Mouse (Mus musculus) limb, embryonic 12.5 days (tissue): ENCODE data around the gene Tmprss12. TPM values are rescaled to one million over a fixed set of nuclear protein-coding genes. Genes with fewer than 3 reads are reported as not detected.
"Not testable (repeated sequence)": the region's sequence is repeated elsewhere in the genome, so short reads cannot be mapped to it uniquely, and the experiment has no call there.

Experiments
- ATAC-seq: fragments of 200-750 bp; cut with Nextera tagmentation; 2 replicates; pipeline ENCODE4 v1.8.0; 2017; ENCODE audit warnings: low read depth, moderate TSS enrichment; ENCODE audit not compliant: insufficient number of reproducible peaks, insufficient read depth, low FRiP score, low TSS enrichment
- H3K27ac ChIP-seq: fragments of 300-500 bp; sonication (generic); 2 replicates; pipeline ENCODE4 v1.5.1; 2016; ENCODE audit warnings: mild to moderate bottlenecking, moderate library complexity
- H3K27me3 ChIP-seq: fragments of 300-500 bp; sonication (generic); 2 replicates; pipeline ENCODE4 v1.6.1; 2016; ENCODE audit warnings: mild to moderate bottlenecking, moderate library complexity
- H3K36me3 ChIP-seq: fragments of 300-500 bp; sonication (generic); 2 replicates; pipeline ENCODE4 v1.6.1; 2016; ENCODE audit warnings: mild to moderate bottlenecking, moderate library complexity
- H3K4me1 ChIP-seq: fragments of 300-500 bp; sonication (generic); replicated peaks from 2 replicates; pipeline ENCODE4 v1.6.1; 2016
- H3K4me2 ChIP-seq: fragments of 300-500 bp; sonication (generic); 2 replicates; pipeline ENCODE4 v1.6.1; 2016; ENCODE audit warnings: mild to moderate bottlenecking, moderate library complexity
- H3K4me3 ChIP-seq: fragments of 300-500 bp; sonication (generic); replicated peaks from 2 replicates; pipeline ENCODE4 v1.5.1; 2016; ENCODE audit warnings: mild to moderate bottlenecking
- H3K9ac ChIP-seq: fragments of 300-500 bp; sonication (generic); replicated peaks from 2 replicates; pipeline ENCODE4 v1.6.1; 2016; ENCODE audit warnings: mild to moderate bottlenecking, moderate library complexity
- H3K9me3 ChIP-seq: fragments of 300-500 bp; sonication (generic); 2 replicates; pipeline ENCODE4 v1.6.1; 2016; ENCODE audit warnings: mild to moderate bottlenecking, moderate library complexity
- WGBS: fragments of 180-500 bp; shearing (Covaris S2); methylation state at CpG from one replicate; pipeline ENCODE4 v1.1.7; 2016; 5-methylcytosine and 5-hydroxymethylcytosine counted together
- polyA plus RNA-seq: library from polyadenylated mRNA; unstranded; fragments of >200 nt; fragmentation: Nextera tagmentation; extraction: Ambion mirVana; gene quantifications from 2 replicates; pipeline ENCODE4 v1.2.1, GENCODE M21; 2016

The Tmprss12 gene
- polyA plus RNA-seq, 1 experiment from 2014 or later: not detected

DNA sequence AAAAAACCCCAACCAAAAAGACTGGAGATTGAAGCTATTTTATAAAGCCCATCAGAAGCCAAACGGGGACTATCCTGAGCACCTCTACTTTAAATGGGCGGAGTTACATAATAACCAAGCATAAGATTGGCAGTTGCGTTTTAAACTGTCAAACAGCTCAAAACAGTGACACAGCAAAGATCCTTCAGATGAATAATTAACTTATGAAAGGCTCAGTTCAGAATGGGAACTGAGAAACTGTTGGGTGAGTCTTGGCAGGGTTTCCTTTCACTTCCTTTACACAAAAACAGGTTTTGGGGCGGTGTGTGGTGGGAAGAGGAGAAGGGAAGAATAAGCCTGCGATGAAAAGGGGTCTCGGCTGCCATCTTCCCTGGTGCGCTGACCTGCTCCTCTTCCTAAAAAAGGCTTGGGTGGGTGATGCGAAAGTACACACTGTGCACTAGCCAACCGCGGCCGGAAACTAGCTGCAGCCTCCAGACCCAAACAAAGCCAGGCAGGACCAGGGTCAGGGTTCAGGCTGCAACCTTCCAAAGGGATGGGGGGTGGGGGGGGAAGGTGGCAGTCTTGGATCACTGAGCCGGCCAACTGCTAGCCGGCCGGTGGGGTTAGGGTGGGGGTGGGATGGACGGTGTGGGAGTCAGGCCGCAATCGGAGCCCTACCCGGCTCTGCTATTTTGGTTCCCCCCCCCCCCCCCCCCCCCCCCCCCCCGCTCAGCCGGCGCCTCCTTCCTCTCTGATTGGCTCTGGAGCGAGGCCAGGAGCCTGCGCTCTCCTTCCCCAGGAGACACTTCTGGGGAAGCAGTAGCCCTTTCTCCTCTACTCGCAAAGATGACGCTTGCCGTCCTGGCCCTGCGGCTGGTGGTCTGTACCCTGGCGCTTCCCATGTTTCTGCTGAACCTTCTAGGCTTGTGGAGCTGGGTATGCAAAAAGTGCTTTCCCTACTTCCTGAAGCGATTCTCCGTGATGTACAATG lies 23.7 kb downstream of the Tmprss12 start, which contains the start of gene Mettl7a1:
Gene Mettl7a1, plus strand, starts transcription at position 122 of the 973 bp plus-strand sequence.
- Histone ChIP-seq H3K36me3 (no peaks in the 10 kb centered on the region), H3K4me2 (peak within 1 kb of the TSS; percentile 76), H3K9ac (peak within 1 kb of the TSS; percentile 66), H3K4me1 (no peaks in the 10 kb centered on the region), H3K27me3 (peaks cover 7% of the 10 kb centered on the region; the same call in 1 of the 2 replicates), H3K9me3 (no peaks in the 10 kb centered on the region), H3K27ac (peak within 1 kb of the TSS; percentile 67), H3K4me3 (peak within 1 kb of the TSS; percentile 50)
- WGBS: 6% methylated on average over 21 of the region's 30 CpGs
- ATAC-seq: peak; percentile 77; the same call in 1 of the 2 replicates

DNA sequence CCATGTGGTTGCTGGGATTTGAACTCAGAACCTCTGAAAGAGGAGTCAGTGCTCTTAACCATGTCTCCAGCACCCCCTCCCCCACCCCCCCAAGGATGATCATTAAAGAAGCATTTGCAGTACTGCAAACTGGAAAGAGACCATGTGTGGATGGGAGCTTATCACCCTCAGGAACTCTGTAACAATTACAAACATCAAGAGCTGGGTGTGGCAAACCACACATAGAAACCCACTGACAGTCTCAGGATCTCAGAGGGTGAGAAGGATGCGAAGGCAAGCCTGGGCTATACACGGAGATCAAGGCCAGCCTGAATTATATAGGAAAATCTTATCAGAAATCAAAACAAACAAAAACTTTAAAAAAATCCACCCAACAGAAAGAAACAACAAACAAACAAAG lies 25.6 kb downstream of the Tmprss12 start:
- H3K9ac ChIP-seq: no peak overlapping the region
- no peak for ATAC-seq
- H3K4me1 ChIP-seq: no peaks in the 10 kb centered on the region
- no peaks in the 10 kb centered on the region for H3K9me3 ChIP-seq
- H3K36me3 ChIP-seq: no peaks in the 10 kb centered on the region
- H3K4me2 ChIP-seq: no peak overlapping the region
- no peak overlapping the region for H3K27ac ChIP-seq
- no peak overlapping the region for H3K4me3 ChIP-seq
- H3K27me3 ChIP-seq: peaks cover 7% of the 10 kb centered on the region; the same call in 1 of the 2 replicates
- WGBS: 79% methylated on average over 2 of the region's 2 CpGs

- not testable (repeated sequence) for H3K36me3 ChIP-seq, H3K27me3 ChIP-seq, H3K27ac ChIP-seq, H3K4me3 ChIP-seq, H3K4me2 ChIP-seq, H3K4me1 ChIP-seq, ATAC-seq, H3K9me3 ChIP-seq, H3K9ac ChIP-seq
- 43% methylated on average over 11 of the region's 11 CpGs for WGBS
Observed at GRCm38 (mm10) chr15:100307438-100308096, 26.9 kb downstream of the Tmprss12 start.

DNA sequence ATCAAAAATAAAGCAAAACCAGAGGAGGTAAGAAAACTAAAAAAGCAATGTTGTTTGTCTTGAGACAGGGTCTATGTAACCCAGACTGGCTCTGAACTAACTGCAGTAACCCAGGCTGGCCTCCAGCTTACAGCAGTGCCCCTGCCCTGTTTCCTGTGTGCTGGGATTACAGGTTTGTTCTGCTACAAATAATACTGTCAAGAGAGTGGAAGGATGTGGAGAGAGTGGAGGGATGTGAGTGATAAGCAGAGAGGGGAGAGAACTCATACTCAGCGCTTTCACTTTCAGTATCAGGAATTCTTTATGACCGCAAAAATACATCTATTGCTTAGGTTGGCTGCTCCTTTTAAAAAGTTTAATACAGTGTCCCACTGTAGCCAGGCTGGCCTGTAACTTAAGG lies 31.7 kb downstream of the Tmprss12 start:
- Histone ChIP-seq H3K27me3 (no peaks in the 10 kb centered on the region), H3K4me2 (no peak overlapping the region), H3K4me1 (no peaks in the 10 kb centered on the region), H3K9ac (no peak overlapping the region), H3K36me3 (peaks cover 8% of the 10 kb centered on the region; the same call in 1 of the 2 replicates), H3K9me3 (no peaks in the 10 kb centered on the region), H3K4me3 (no peak overlapping the region), H3K27ac (no peak overlapping the region)
- no peak for ATAC-seq
- 80% methylated on average over 2 of the region's 2 CpGs for WGBS

DNA sequence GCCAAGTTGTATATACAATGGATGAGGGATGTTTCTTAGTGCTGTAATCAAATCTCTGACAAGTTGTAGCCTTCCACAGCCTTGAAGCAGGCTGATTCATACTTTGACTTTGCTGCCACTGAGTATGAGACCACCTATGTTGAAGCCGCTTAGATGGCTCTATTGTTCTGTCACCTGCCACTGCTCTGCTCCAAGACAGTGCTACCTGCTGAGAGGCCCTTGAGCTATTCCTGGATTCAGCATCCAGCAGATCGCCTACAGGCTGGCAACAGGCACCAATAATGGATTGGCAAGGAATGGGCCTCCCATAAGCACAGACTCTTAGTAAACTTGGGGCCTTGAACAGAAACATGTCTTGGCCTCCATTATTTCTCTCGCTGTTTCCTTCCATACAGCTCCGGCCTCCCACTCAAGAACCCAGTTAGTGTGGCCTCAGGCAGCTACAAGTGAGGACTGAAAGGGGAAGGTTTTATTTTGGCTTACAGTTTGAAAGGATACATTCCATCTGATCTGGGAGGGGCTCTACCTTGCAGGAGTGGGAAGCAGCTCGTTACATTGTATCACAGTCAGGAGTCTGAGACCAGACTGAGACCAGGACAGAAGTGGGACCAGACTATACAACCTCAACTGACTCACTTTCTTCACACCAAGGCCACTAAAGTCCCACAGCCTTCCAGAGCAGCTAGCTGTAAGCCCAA lies 34.0 kb downstream of the Tmprss12 start:
- peaks cover 8% of the 10 kb centered on the region; the same call in 1 of the 2 replicates for H3K36me3 ChIP-seq
- no peaks in the 10 kb centered on the region for H3K27me3 ChIP-seq
- H3K27ac ChIP-seq: no peak overlapping the region
- no peak overlapping the region for H3K4me3 ChIP-seq
- no peak overlapping the region for H3K9ac ChIP-seq
- no peaks in the 10 kb centered on the region for H3K4me1 ChIP-seq
- 93% methylated on average over 5 of the region's 5 CpGs for WGBS
- H3K9me3 ChIP-seq: no peaks in the 10 kb centered on the region
- no peak overlapping the region for H3K4me2 ChIP-seq
- no peak for ATAC-seq

DNA sequence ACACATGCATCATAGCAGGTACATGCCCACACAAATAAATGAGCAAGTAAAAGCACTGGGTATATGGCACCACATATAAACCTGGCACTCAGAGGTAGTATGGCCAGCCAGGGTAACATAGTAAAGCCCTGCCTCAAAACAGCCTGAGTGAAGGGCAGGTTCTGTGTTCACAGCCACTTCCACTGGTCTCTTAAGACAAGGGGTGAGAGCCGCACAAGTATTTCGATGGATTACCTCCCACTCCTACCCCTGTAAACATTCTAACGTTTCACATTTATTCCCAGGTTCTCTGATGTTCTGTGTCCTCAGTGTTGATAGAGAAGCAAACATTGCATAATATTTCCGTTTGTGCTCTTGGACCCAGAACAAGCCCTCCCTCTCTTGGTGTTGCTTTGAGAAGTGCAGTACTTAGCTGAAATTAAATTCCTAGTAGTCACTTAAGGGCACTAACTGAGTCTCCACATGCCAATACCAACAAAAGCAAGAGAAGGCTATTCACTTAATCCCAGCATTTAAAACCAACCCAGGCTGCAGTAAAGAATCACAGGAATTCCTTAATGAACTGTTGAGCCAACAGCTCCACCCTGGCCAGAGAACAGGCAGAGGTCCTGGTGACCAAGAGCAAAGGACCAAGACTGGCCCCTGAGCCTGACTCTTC lies 37.5 kb downstream of the Tmprss12 start:
- not testable (repeated sequence) for H3K27me3 ChIP-seq, H3K36me3 ChIP-seq, H3K4me1 ChIP-seq, ATAC-seq, H3K9me3 ChIP-seq, H3K4me2 ChIP-seq, H3K27ac ChIP-seq, H3K9ac ChIP-seq, H3K4me3 ChIP-seq
- WGBS: 66% methylated on average over 4 of the region's 4 CpGs

DNA sequence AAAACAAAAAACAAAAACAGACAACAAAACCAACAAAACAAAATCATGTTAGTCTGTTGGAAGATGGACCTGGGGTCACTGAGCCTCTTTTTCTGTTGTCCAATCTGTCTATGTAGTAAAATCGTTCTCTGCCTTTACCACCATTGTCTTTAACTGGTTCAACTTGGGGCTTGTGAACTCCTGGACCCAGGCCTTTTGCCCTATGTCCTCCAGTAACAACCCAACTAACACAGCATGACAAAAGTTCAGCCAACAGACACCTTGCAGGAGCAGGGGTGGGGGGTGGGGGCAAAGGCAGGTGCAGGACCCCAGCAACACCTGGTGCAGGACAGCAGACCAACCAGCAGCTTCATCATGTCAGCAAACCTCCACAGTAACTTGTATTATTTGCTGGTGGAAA lies 39.2 kb downstream of the Tmprss12 start:
- H3K4me1 ChIP-seq: 0 out of 2 replicates have a peak, but pooled peaks cover 6% of the 10 kb centered on the region
- no peak overlapping the region for H3K4me2 ChIP-seq
- peaks cover 1% of the 10 kb centered on the region; the same call in 1 of the 2 replicates for H3K36me3 ChIP-seq
- ATAC-seq: no peak
- no peaks in the 10 kb centered on the region for H3K27me3 ChIP-seq
- no peak overlapping the region for H3K9ac ChIP-seq
- H3K4me3 ChIP-seq: no peak overlapping the region
- H3K27ac ChIP-seq: no peak overlapping the region
- WGBS: 93% methylated on average over 1 of the region's 1 CpGs
- no peaks in the 10 kb centered on the region for H3K9me3 ChIP-seq

DNA sequence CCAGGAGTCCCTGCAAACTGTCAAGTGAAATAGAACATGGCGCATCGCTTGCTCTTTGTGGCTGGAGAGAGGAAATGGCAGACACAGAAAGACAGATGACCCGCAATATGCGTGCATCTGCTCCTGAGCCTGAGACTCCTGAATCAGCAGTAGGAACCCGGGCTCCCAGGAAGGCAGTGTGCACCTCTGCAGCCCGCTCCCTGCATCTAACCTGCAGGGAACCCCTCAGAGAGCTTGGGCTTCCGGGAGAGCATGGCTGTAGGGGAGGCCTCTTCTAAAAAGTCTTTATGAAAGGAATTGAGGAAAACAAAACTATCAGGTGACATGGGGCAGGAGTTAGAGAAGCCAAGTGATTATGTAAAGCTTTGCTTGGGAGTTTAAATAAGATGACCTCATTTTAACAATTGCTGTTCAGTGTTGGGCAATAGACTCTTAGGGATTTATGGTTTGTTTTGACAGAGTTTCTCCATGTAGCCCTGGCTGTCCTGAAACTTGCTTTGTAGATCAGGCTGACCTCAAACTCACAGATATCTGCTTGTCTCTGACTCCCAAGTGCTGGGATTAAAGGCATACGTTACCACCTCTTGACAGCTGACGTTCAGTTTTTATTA lies 39.8 kb downstream of the Tmprss12 start:
- H3K9me3 ChIP-seq: no peaks in the 10 kb centered on the region
- H3K27me3 ChIP-seq: no peaks in the 10 kb centered on the region
- WGBS: 56% methylated on average over 9 of the region's 9 CpGs
- no peak overlapping the region for H3K9ac ChIP-seq
- H3K27ac ChIP-seq: no peak overlapping the region
- 0 out of 2 replicates have a peak, but pooled peaks cover 6% of the 10 kb centered on the region for H3K4me1 ChIP-seq
- no peaks in the 10 kb centered on the region for H3K36me3 ChIP-seq
- no peak overlapping the region for H3K4me3 ChIP-seq
- no peak overlapping the region for H3K4me2 ChIP-seq
- no peak for ATAC-seq

DNA sequence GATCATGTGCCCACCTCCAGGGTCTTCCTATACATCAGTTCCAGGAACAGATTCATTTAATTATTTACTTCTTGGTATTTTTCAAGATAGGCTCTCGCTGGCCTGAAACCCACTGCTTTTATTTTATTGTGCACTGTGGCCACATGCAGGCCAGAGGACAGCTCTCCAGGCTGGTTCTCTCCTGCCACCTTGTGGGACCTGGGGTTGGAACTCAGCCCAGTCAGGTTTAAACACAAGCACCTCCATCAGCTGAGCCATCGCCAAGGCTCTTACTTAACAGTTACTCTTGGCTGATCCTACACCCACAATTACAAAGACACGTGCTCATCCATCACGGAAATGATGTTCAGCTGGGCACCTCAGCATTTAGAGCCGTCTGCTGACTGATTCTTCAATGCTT lies 40.5 kb downstream of the Tmprss12 start:
- Histone ChIP-seq H3K9me3 (no peaks in the 10 kb centered on the region), H3K4me2 (no peak overlapping the region), H3K4me1 (0 out of 2 replicates have a peak, but pooled peaks cover 6% of the 10 kb centered on the region), H3K9ac (no peak overlapping the region), H3K27ac (no peak overlapping the region), H3K36me3 (no peaks in the 10 kb centered on the region), H3K27me3 (no peaks in the 10 kb centered on the region), H3K4me3 (no peak overlapping the region)
- ATAC-seq: no peak
- WGBS: 52% methylated on average over 5 of the region's 5 CpGs

GRCm38 (mm10) chr15:100324021-100324591 lies 43.5 kb downstream of the Tmprss12 start:
- Histone ChIP-seq H3K27me3 (no peaks in the 10 kb centered on the region), H3K4me1 (0 out of 2 replicates have a peak, but pooled peaks cover 6% of the 10 kb centered on the region), H3K9me3 (no peaks in the 10 kb centered on the region), H3K36me3 (no peaks in the 10 kb centered on the region), H3K4me2 (no peak overlapping the region), H3K9ac (no peak overlapping the region), H3K4me3 (no peak overlapping the region), H3K27ac (no peak overlapping the region)
- WGBS: 70% methylated on average over 12 of the region's 12 CpGs
- ATAC-seq: no peak
